Mouse (Mus musculus) heart, adult 9 months (tissue): Measurements from ENCODE around the gene Ubxn2a.

ENCODE experiments used
- DNase-seq, 2 experiments: peaks; one replicate each; pipeline ENCODE4 v3.0.0; 2022; ENCODE audit warnings: low spot score in 2 of 2

Gene Ubxn2a

GRCm38 (mm10) chr12:4836959-4837358, 70.5 kb downstream of the Ubxn2a start:
- no peak for DNase-seq
